ENCODE assay signal across 23 mouse cellular contexts in genomic region chr11:112252548-112252947, GRCm38 (mm10).
DNase-seq lines count a peak whose midpoint lies in the region; ATAC-seq and TF ChIP-seq lines count a peak whose summit lies in the region.
"Had no signal": no experiment of that assay in that cellular context is flagged by ENCODE, and none has a peak within 500 bp of the region (broad histone marks: within the 10 kb centered on the region; RNA-seq: fewer than 3 reads in every experiment).

No protein-coding gene starts in this region.

- H3K9ac ChIP-seq in forebrain, embryonic 11.5 days (ENCODE audit: low read length), result no peak overlapping the region

- no peaks in the 10 kb centered on the region for H3K9me3 ChIP-seq in forebrain, embryonic 11.5 days (ENCODE audit: control insufficient read depth, low read length)

- H3K27ac ChIP-seq in left cerebral cortex, adult 2 months, result peak overlapping the region; percentile 57
- no peak overlapping the region for H3K27ac ChIP-seq in forebrain, embryonic 11.5 days (ENCODE audit: low read depth, low read length)

- no peak overlapping the region for H3K4me3 ChIP-seq in left cerebral cortex, adult 2 months
- no peak overlapping the region for H3K4me3 ChIP-seq in forebrain, embryonic 11.5 days (ENCODE audit: low read depth, low read length)

- ATAC-seq in frontal cortex, adult (ENCODE audit: low TSS enrichment), result peak; percentile 90
- ATAC-seq in forebrain, embryonic 11.5 days (replicated peaks; ENCODE audit: low FRiP score), result no peak
- ATAC-seq: activated CD4-positive, CD25-positive, alpha-beta regulatory T cell, adult 4 months; CD4-positive, CD25-positive, alpha-beta regulatory T cell, adult 4 months; Patski had no signal

- H3K27me3 ChIP-seq in forebrain, embryonic 11.5 days (ENCODE audit: control insufficient read depth, insufficient read depth, low read length), result no peaks in the 10 kb centered on the region
- H3K27me3 ChIP-seq: CH12.LX, Patski had no signal

- TF ChIP-seq CTCF in left cerebral cortex, adult 2 months (IDR thresholded peaks at IDR 0.05), result no peak

- no peak for DNase-seq in frontal cortex, postnatal 25 days (ENCODE audit: low spot score in 2 of 2)
- DNase-seq in left cerebral cortex, adult 2 months (ENCODE audit: extremely low spot score in 1 of 2, low spot score in 2 of 2), result no peak
- DNase-seq in left cerebral cortex, adult 11 months (ENCODE audit: low spot score), result no peak
- DNase-seq in brain, adult 2 months (ENCODE audit: low read depth, low spot score), result peak; percentile 41
- peak; percentile 32 for DNase-seq in telencephalon, adult 2 months (ENCODE audit: low read depth, low spot score)
- no peak for DNase-seq in forebrain, embryonic 11.5 days (ENCODE audit: low spot score)
- DNase-seq in spleen, adult 18-20 months, result no peak
- DNase-seq: adrenal gland, adult 2 months; adrenal gland, adult 8-10 months; adrenal gland, postnatal 10 days; adrenal gland, postnatal 14 days; adrenal gland, postnatal 25 days; adrenal gland, postnatal 36 days; B cell, adult 2 months; cerebellum, adult 11 months; cerebellum, adult 11-12 months; cerebellum, adult 18-20 months had no signal

- H3K4me2 ChIP-seq in forebrain, embryonic 11.5 days (ENCODE audit: low read depth, low read length, severe bottlenecking), result no peak overlapping the region

- H3K4me1 ChIP-seq in forebrain, embryonic 11.5 days (replicated peaks; ENCODE audit: control insufficient read depth, insufficient read depth, low read length), result no peaks in the 10 kb centered on the region

- WGBS in forebrain, embryonic 11.5 days, result 92% methylated on average over 1 of the region's 1 CpGs

- no peaks in the 10 kb centered on the region for H3K36me3 ChIP-seq in forebrain, embryonic 11.5 days (ENCODE audit: control insufficient read depth, insufficient read depth, low read length)
- H3K36me3 ChIP-seq: G1E had no signal

- intact Hi-C loops in left cerebral cortex, adult 2 months (cut with DNase I), result no loop called here

Comparison
In these comparisons a context has a peak if more than half of its experiments do, and no peak if none do; other contexts are left out.
1. DNase-seq: peak in brain, adult 2 months (single experiment) and telencephalon, adult 2 months (single experiment); none in frontal cortex, postnatal 25 days (0 of 2), left cerebral cortex, adult 2 months (0 of 2), left cerebral cortex, adult 11 months (single experiment), forebrain, embryonic 11.5 days (single experiment) and spleen, adult 18-20 months (0 of 2).